Comparison of ENCODE assay signal across 9 mouse cellular contexts in the genomic region with DNA sequence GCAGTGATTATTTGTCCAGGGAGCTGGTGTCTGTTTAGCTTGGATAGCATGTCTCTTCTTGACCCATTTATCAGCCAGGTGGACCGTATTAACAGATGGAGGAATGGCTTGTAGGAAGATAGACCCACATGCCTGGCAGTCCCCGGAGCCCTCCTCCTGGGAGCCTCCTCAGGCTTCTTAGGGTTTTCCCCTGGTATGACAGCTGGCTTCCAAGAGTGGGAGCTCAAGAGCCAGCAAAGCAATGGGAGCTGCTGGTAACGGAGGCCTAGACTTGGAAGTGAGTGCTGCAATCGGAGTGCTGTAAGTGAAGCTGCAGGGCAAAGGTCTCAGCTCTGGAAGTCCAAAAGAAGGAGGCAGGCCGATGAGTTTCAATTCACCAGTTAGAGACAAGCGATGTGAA. TPM values are rescaled to one million over a fixed set of nuclear protein-coding genes. Genes with fewer than 3 reads are reported as not detected.
DNase-seq lines count a peak whose midpoint lies in the region; ATAC-seq and TF ChIP-seq lines count a peak whose summit lies in the region.
"Had no signal": no experiment of that assay in that cellular context is flagged by ENCODE, and none has a peak within 500 bp of the region (broad histone marks: within the 10 kb centered on the region; RNA-seq: fewer than 3 reads in every experiment).

No protein-coding gene starts in this region.

- no peaks in the 10 kb centered on the region for H3K36me3 ChIP-seq in forebrain, embryonic 14.5 days (ENCODE audit: control insufficient read depth, insufficient read depth, low read length)
- no peaks in the 10 kb centered on the region for H3K36me3 ChIP-seq in forebrain, embryonic 10.5 days (replicated peaks)
- no peaks in the 10 kb centered on the region for H3K36me3 ChIP-seq in thymus, adult 2 months (ENCODE audit: control insufficient read depth, insufficient read depth, low read length)
- H3K36me3 ChIP-seq: midbrain, embryonic 12.5 days had no signal

- no peak for TF ChIP-seq POLR2A in thymus, adult 2 months (IDR thresholded peaks at IDR 0.05; ENCODE audit: control insufficient read depth, extremely low read depth, insufficient read depth, low read length, poor library complexity)

- H3K4me1 ChIP-seq in forebrain, embryonic 14.5 days (ENCODE audit: control insufficient read depth, insufficient read depth, low read length) = no peaks in the 10 kb centered on the region
- H3K4me1 ChIP-seq in forebrain, embryonic 10.5 days = 0 out of 2 replicates have a peak, but pooled peaks cover 4% of the 10 kb centered on the region
- peaks cover 8% of the 10 kb centered on the region for H3K4me1 ChIP-seq in thymus, adult 2 months (replicated peaks; ENCODE audit: control insufficient read depth, insufficient read depth, low read length)
- H3K4me1 ChIP-seq: midbrain, embryonic 12.5 days had no signal

- peak; percentile 16 for DNase-seq in forebrain, embryonic 14.5 days (ENCODE audit: low spot score)
- no peak for DNase-seq in forebrain, embryonic 10.5 days (ENCODE audit: extremely low spot score, low spot score)
- DNase-seq in thymus, postnatal 4 days = peak; percentile 38
- DNase-seq in thymus, adult 2 months = no peak
- peak; percentile 8 to 23 for DNase-seq in layer of hippocampus, adult 8-10 months (ENCODE audit: low spot score in 2 of 2)
- peak; percentile 12 for DNase-seq in yolk sac, embryonic 10.5 days (ENCODE audit: low spot score)
- DNase-seq in adrenal gland, postnatal 10 days = no peak
- DNase-seq in thymus, adult 18-20 months = no peak

- no peaks in the 10 kb centered on the region for H3K9me3 ChIP-seq in forebrain, embryonic 14.5 days (replicated peaks; ENCODE audit: control insufficient read depth, low read length)
- H3K9me3 ChIP-seq in forebrain, embryonic 10.5 days = no peaks in the 10 kb centered on the region
- H3K9me3 ChIP-seq: midbrain, embryonic 12.5 days had no signal

- H3K27me3 ChIP-seq in forebrain, embryonic 14.5 days (replicated peaks; ENCODE audit: control insufficient read depth, insufficient read depth, low read length) = no peaks in the 10 kb centered on the region
- no peaks in the 10 kb centered on the region for H3K27me3 ChIP-seq in forebrain, embryonic 10.5 days (ENCODE audit: poor library complexity, severe bottlenecking)
- H3K27me3 ChIP-seq in thymus, adult 2 months (ENCODE audit: control insufficient read depth, insufficient read depth, low read length) = no peaks in the 10 kb centered on the region
- H3K27me3 ChIP-seq: midbrain, embryonic 12.5 days had no signal

- WGBS in forebrain, embryonic 14.5 days = 65% methylated on average over 6 of the region's 6 CpGs
- 58% methylated on average over 6 of the region's 6 CpGs for WGBS in forebrain, embryonic 10.5 days
- WGBS in thymus, adult 2 months = 81% methylated on average over 6 of the region's 6 CpGs

- H3K4me3 ChIP-seq in forebrain, embryonic 14.5 days (ENCODE audit: low read depth, low read length) = no peak overlapping the region
- no peak overlapping the region for H3K4me3 ChIP-seq in forebrain, embryonic 10.5 days
- H3K4me3 ChIP-seq in thymus, adult 2 months (ENCODE audit: control insufficient read depth, insufficient read depth, low read length) = no peak overlapping the region
- H3K4me3 ChIP-seq: midbrain, embryonic 12.5 days had no signal

- no peak overlapping the region for H3K27ac ChIP-seq in forebrain, embryonic 14.5 days (ENCODE audit: low read depth, low read length)
- H3K27ac ChIP-seq in forebrain, embryonic 10.5 days = no peak overlapping the region
- H3K27ac ChIP-seq in thymus, adult 2 months (ENCODE audit: control insufficient read depth, insufficient read depth, low read length) = no peak overlapping the region
- H3K27ac ChIP-seq: midbrain, embryonic 12.5 days had no signal

- TF ChIP-seq CTCF in thymus, adult 2 months (IDR thresholded peaks at IDR 0.05; ENCODE audit: borderline replicate concordance, control insufficient read depth, extremely low read depth, insufficient read depth, low read length, poor library complexity) = no peak

- ATAC-seq in forebrain, embryonic 14.5 days = no peak

- no peak overlapping the region for H3K4me2 ChIP-seq in forebrain, embryonic 14.5 days (ENCODE audit: low read length)
- H3K4me2 ChIP-seq: midbrain, embryonic 12.5 days had no signal

- no peak overlapping the region for H3K9ac ChIP-seq in forebrain, embryonic 14.5 days (ENCODE audit: low read length)
- H3K9ac ChIP-seq: midbrain, embryonic 12.5 days had no signal

RNA-seq across cellular contexts. Expression of gene Ddx18, which starts 37.3 kb away (rescaled TPM):
- 46.7 and 46.9 TPM in 2 replicates for polyA plus RNA-seq in forebrain, embryonic 14.5 days (2014; fragmentation: Nextera tagmentation; extraction: Ambion mirVana)
- 78.1 and 85.6 TPM in 2 replicates for polyA plus RNA-seq in forebrain, embryonic 10.5 days (2016; fragmentation: Nextera tagmentation; extraction: Ambion mirVana)
- polyA plus RNA-seq in thymus, adult 2 months (2012; rRNA removed) = 52.7 and 60.1 TPM in 2 replicates
- total RNA-seq in layer of hippocampus, adult 8-10 months (2022) = 10 to 100 TPM; 24.0 to 29.4 (median 26.5) TPM
- total RNA-seq in adrenal gland, postnatal 10 days (2021) = 10 to 100 TPM; 36.6 to 37.7 TPM

Comparison
In these comparisons a context has a peak if more than half of its experiments do, and no peak if none do; other contexts are left out.
1. DNase-seq: peak in forebrain, embryonic 14.5 days (single experiment), thymus, postnatal 4 days (single experiment), layer of hippocampus, adult 8-10 months (2 of 2) and yolk sac, embryonic 10.5 days (single experiment); none in forebrain, embryonic 10.5 days (single experiment), thymus, adult 2 months (single experiment), adrenal gland, postnatal 10 days (single experiment) and thymus, adult 18-20 months (0 of 2).